Mouse (Mus musculus) spleen, postnatal 4 days (tissue): ENCODE results near the gene Efs.
A peak's percentile ranks its signal among the peaks of the same experiment; 100 is the strongest.

Source experiments
- DNase-seq, 2 experiments: peaks; one replicate each; pipeline ENCODE4 v3.0.0; 2022; ENCODE audit warnings: low spot score in 2 of 2

Efs gene

GRCm38 (mm10) chr14:54874165-54874564, 51.8 kb downstream of the Efs start:
- no peak for DNase-seq

DNA sequence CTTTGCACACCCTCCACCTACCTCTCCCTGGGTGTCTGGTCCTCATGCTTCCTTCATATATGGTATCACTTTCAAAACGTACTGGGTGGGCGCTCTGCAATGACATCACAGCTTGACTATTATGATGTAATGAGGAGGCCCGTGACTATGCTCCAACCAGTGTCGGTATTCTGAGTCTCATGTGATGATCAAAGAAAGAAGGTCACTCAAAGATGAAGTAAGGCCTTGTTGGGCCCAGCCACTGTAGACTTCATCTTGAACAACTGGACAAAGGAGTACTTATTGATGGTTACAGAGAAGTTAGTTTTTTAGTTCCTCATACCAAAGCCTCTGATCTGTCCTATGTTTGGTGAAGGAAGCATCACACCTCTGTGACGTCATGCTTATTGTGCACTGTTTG, 55.1 kb downstream of the Efs start, which contains the start of gene Homez:
TSS of gene Homez (minus strand) at position 101 of the 400 bp plus-strand sequence.
- DNase-seq = no peak

DNA sequence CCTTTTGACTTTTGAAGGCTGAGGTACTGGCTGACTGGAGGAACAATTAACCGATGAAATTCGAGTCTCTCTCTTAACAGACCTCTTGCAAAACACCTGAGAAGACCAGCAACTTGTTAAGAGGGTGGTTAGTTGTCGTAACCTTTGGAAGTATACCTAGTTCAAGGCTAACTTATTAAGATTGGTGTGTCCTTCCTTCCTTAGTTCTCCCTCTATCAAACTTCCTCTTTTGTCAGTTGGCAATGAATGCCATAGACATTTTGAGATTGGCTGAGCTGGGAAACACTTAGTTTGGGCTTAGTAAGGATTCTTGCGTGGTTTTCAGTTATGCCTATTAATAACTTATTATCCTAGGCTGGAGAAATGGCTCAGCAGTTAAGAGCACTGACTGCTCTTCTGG, 57.9 kb downstream of the Efs start:
- DNase-seq = no peak

DNA sequence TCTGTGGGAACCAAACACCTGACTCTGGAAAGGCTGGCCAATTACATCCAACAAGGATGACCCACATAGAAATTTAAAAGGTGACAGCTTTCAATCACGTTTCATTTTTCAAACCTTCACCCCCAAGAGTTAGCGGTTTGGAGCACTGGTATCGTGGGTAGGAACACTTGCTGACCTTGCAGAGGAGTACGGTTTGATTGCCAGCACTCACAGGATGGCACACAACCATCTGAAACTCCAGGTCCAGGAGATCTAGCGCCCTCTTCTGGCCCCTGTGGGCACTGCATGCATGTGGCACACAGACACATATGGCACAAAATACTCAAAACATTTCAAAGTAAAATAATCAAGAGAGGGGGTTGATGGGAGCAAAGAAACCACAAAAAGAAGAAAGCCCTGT, 59.0 kb downstream of the Efs start:
- peak; percentile 31 to 81 for DNase-seq
